Mouse (Mus musculus) intestine, embryonic 16.5 days (tissue): ENCODE measurements around the gene Capn10. TPM values are rescaled to one million over a fixed set of nuclear protein-coding genes. Genes with fewer than 3 reads are reported as not detected.

Source experiments
- ATAC-seq: fragments of 200-750 bp; cut with Nextera tagmentation; 2 replicates; pipeline ENCODE4 v1.8.0; 2017; ENCODE audit warnings: moderate TSS enrichment, moderate library complexity
- H3K27ac ChIP-seq: fragments of 300-500 bp; sonication (generic); 2 replicates; pipeline ENCODE4 v1.5.1; 2014; ENCODE audit warnings: mild to moderate bottlenecking, low read length
- H3K27me3 ChIP-seq: fragments of 300-500 bp; sonication (generic); replicated peaks from 2 replicates; pipeline ENCODE4 v1.6.1; 2014; ENCODE audit warnings: low read length, control low read depth, mixed read lengths; ENCODE audit not compliant: control insufficient read depth, insufficient read depth
- H3K36me3 ChIP-seq: fragments of 300-500 bp; sonication (generic); 2 replicates; pipeline ENCODE4 v1.6.1; 2014; ENCODE audit warnings: low read length, control low read depth; ENCODE audit not compliant: control insufficient read depth, insufficient read depth
- H3K4me1 ChIP-seq: fragments of 300-500 bp; sonication (generic); 2 replicates; pipeline ENCODE4 v1.6.1; 2014; ENCODE audit warnings: low read length, control low read depth, mixed read lengths; ENCODE audit not compliant: control insufficient read depth, insufficient read depth
- H3K4me2 ChIP-seq: fragments of 300-500 bp; sonication (generic); 2 replicates; pipeline ENCODE4 v1.6.1; 2014; ENCODE audit warnings: low read depth, low read length, control low read depth
- H3K4me3 ChIP-seq: fragments of 300-500 bp; sonication (generic); 2 replicates; pipeline ENCODE4 v1.5.1; 2014; ENCODE audit warnings: mild to moderate bottlenecking, low read length
- H3K9ac ChIP-seq: fragments of 300-500 bp; sonication (generic); 2 replicates; pipeline ENCODE4 v1.6.1; 2014; ENCODE audit warnings: low read depth, low read length
- H3K9me3 ChIP-seq: fragments of 300-500 bp; sonication (generic); 2 replicates; pipeline ENCODE4 v1.6.1; 2016; ENCODE audit warnings: low read length, control low read depth; ENCODE audit not compliant: control insufficient read depth
- WGBS: fragments of 180-500 bp; shearing (Covaris S2); extraction: QIAGEN DNeasy Blood & Tissue Kit; methylation state at CpG from one replicate; pipeline ENCODE4 v1.1.7; 2014; 5-methylcytosine and 5-hydroxymethylcytosine counted together
- polyA plus RNA-seq: library from polyadenylated mRNA; unstranded; fragments of >200 nt; fragmentation: Nextera tagmentation; extraction: Ambion mirVana; gene quantifications from 2 replicates; pipeline ENCODE4 v1.2.1, GENCODE M21; 2015

Capn10 gene
- polyA plus RNA-seq, 1 experiment from 2014 or later, result 31.1 TPM

DNA sequence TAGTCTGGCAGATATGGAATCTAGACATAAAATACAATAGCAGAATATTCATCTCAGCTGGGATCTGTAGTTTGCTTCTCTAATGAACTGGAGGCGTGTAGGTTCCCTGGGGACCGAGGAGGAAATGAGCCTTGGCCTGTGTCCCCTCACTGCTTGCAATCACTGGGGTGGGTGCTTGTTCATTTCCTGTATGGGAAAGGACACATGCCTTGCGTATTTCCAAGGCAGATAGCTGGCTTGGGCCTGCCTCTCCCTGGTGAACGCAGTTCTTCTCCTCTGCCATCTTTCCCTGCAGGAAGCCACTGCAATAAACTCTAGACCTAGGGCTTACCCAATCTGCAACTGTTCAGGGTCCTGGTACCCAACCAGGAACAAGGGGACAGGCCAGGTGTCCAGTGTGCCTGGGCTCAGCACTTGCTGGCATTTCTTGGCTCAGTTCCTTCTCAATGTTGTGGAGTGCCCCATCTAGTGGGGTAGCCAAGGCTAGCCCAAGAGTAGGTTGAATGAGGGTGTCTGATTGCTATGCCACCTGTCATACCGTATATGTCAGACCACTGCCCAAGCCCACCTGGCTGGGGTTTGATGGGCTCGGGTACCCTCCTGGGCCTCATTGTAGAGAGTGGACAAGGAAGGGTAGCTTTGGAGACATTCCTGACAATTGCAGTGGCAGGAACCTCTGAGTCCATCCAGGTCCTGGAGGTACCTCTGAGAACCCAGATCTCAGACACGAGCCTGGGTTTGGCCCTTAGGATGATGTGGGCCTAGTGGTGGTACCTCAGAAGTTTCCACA is 47.1 kb downstream of the Capn10 start:
- no peak overlapping the region for H3K9ac ChIP-seq
- no peak overlapping the region for H3K4me2 ChIP-seq
- 0 out of 2 replicates have a peak, but pooled peaks cover 2% of the 10 kb centered on the region for H3K36me3 ChIP-seq
- H3K4me1 ChIP-seq, result peaks cover 3% of the 10 kb centered on the region
- H3K27ac ChIP-seq, result no peak overlapping the region
- no peak overlapping the region for H3K4me3 ChIP-seq
- ATAC-seq, result no peak
- H3K9me3 ChIP-seq, result no peaks in the 10 kb centered on the region
- H3K27me3 ChIP-seq, result no peaks in the 10 kb centered on the region
- WGBS, result 82% methylated on average over 7 of the region's 7 CpGs

DNA sequence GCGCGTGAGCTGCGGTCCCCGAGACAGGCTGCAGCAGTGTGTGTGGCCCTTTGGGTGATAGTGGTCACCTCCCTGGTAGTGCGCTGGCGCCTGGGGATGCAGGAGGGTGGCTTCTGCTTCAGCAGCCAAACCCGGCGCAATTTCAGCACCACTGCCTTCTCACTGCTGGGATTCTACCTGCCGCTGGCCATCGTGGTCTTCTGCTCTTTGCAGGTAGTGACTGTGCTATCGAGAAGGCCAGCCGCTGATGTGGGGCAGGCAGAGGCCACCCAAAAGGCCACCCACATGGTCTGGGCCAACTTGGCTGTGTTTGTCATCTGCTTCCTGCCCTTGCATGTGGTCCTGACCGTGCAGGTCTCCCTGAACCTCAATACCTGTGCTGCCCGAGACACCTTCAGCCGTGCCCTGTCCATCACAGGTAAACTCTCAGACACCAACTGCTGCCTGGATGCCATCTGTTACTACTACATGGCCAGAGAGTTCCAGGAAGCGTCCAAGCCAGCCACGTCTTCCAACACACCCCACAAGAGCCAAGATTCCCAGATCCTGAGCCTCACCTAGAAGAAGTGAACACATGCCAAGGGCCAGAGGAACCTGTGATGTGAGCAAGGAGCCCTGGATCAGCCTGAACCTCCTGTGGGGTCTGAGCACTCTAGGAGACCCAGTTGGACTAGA is 48.9 kb downstream of the Capn10 start:
- Histone ChIP-seq H3K4me1 (peaks cover 3% of the 10 kb centered on the region), H3K27ac (no peak overlapping the region), H3K4me3 (no peak overlapping the region), H3K9ac (no peak overlapping the region), H3K27me3 (no peaks in the 10 kb centered on the region), H3K4me2 (no peak overlapping the region), H3K36me3 (0 out of 2 replicates have a peak, but pooled peaks cover 2% of the 10 kb centered on the region), H3K9me3 (no peaks in the 10 kb centered on the region)
- 90% methylated on average over 17 of the region's 17 CpGs for WGBS
- ATAC-seq, result no peak

DNA sequence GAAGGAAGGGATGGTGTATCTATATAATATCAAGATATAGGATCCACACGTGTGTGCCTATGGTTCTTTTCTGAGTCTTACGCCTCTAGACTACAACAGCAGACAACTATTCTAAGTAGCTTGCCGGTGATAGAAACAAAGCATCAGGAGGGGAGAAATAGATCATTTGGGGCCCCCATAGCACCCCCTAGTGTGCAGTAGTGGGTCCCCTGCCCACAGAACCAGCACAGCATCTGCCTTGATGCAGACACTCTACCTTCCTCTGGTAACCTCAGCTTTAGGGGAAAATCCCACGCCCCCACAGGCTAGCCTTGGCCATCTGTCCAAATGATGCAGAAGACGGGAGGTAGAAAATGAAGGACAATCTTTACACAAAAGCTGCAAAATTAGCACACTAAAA is 50.8 kb downstream of the Capn10 start:
- no peak for ATAC-seq
- WGBS, result 87% methylated on average over 5 of the region's 5 CpGs

GRCm38 (mm10) chr1:92988894-92989293 is 54.7 kb downstream of the Capn10 start:
- H3K9me3 ChIP-seq, result no peaks in the 10 kb centered on the region
- WGBS, result 40% methylated on average over 4 of the region's 4 CpGs

More for the DNA sequence above, 50.8 kb downstream of the Capn10 start:
- Histone ChIP-seq H3K36me3 (0 out of 2 replicates have a peak, but pooled peaks cover 2% of the 10 kb centered on the region), H3K4me3 (no peak overlapping the region), H3K9ac (no peak overlapping the region), H3K9me3 (no peaks in the 10 kb centered on the region), H3K4me2 (no peak overlapping the region), H3K27me3 (no peaks in the 10 kb centered on the region), H3K27ac (no peak overlapping the region), H3K4me1 (no peaks in the 10 kb centered on the region)

GRCm38 (mm10) chr1:92989891-92990290 is 55.7 kb downstream of the Capn10 start:
- 50% methylated on average over 4 of the region's 4 CpGs for WGBS
- no peaks in the 10 kb centered on the region for H3K9me3 ChIP-seq
- no peak overlapping the region for H3K4me2 ChIP-seq
- no peak overlapping the region for H3K27ac ChIP-seq
- H3K27me3 ChIP-seq, result no peaks in the 10 kb centered on the region
- peak; percentile 70 for ATAC-seq
- no peaks in the 10 kb centered on the region for H3K36me3 ChIP-seq
- no peaks in the 10 kb centered on the region for H3K4me1 ChIP-seq
- no peak overlapping the region for H3K4me3 ChIP-seq
- H3K9ac ChIP-seq, result no peak overlapping the region

More at GRCm38 (mm10) chr1:92988894-92989293, 54.7 kb downstream of the Capn10 start:
- no peak overlapping the region for H3K4me3 ChIP-seq
- ATAC-seq, result peak; percentile 57; the same call in 1 of the 2 replicates
- H3K36me3 ChIP-seq, result no peaks in the 10 kb centered on the region
- no peak overlapping the region for H3K9ac ChIP-seq
- H3K27ac ChIP-seq, result no peak overlapping the region
- no peaks in the 10 kb centered on the region for H3K27me3 ChIP-seq
- no peaks in the 10 kb centered on the region for H3K4me1 ChIP-seq
- H3K4me2 ChIP-seq, result no peak overlapping the region

- Histone ChIP-seq H3K9me3 (no peaks in the 10 kb centered on the region), H3K36me3 (no peaks in the 10 kb centered on the region), H3K4me1 (no peaks in the 10 kb centered on the region), H3K27ac (no peak overlapping the region), H3K27me3 (no peaks in the 10 kb centered on the region), H3K4me3 (no peak overlapping the region), H3K4me2 (no peak overlapping the region), H3K9ac (no peak overlapping the region)
- no peak for ATAC-seq
- WGBS, result 79% methylated on average over 6 of the region's 6 CpGs
Observed at GRCm38 (mm10) chr1:92992214-92992855, 58.2 kb downstream of the Capn10 start.

DNA sequence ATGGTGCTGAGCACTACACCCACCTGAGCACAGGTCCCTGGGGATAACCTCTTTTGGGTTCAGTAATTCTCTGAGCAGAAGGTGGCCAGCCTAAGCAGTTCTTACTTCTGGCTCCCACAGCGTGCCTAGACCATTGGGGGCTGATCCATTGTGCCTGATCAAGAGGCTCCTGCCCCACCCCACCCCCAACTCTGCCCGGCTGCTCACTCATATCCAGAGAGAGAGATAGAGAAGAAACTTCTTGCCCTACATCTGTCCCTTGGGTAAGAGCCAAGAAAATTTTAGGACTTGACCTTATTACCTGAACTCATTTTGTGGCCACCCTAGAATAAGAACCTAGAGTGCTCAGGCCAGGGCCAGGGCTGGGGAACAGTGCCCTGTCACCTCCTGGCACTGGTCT is 58.7 kb downstream of the Capn10 start:
- ATAC-seq, result no peak
- Histone ChIP-seq H3K36me3 (no peaks in the 10 kb centered on the region), H3K9me3 (no peaks in the 10 kb centered on the region), H3K4me1 (no peaks in the 10 kb centered on the region), H3K27me3 (no peaks in the 10 kb centered on the region), H3K9ac (no peak overlapping the region), H3K4me3 (no peak overlapping the region), H3K4me2 (no peak overlapping the region), H3K27ac (no peak overlapping the region)
- WGBS, result 78% methylated on average over 2 of the region's 2 CpGs

Other genes starting within 250 kb of the Capn10 start
- gene Gpc1, start 102.7 kb upstream of the Capn10 start, polyA plus RNA-seq, result 24.9 and 25.0 TPM in 2 replicates
- 0.06 and 0.13 TPM in 2 replicates for gene Ankmy1, start 31.5 kb upstream of the Capn10 start, polyA plus RNA-seq
- gene Dusp28, start 27.4 kb upstream of the Capn10 start, polyA plus RNA-seq, result 13.3 and 14.3 TPM in 2 replicates
- gene Rnpepl1, start 23.6 kb upstream of the Capn10 start, polyA plus RNA-seq, result 14.3 and 22.2 TPM in 2 replicates
- gene Gpr35, start 16.5 kb downstream of the Capn10 start, polyA plus RNA-seq, result 8.4 and 11.5 TPM in 2 replicates
- gene Aqp12, start 72.0 kb downstream of the Capn10 start, polyA plus RNA-seq, result 8.3 and 11.8 TPM in 2 replicates
- 14.0 and 16.0 TPM in 2 replicates for gene Kif1a, start 167.6 kb downstream of the Capn10 start, polyA plus RNA-seq
- 0.73 and 1.1 TPM in 2 replicates for gene Agxt, start 200.9 kb downstream of the Capn10 start, polyA plus RNA-seq
- 16.8 and 20.0 TPM in 2 replicates for gene 2310007B03Rik, start 226.6 kb downstream of the Capn10 start, polyA plus RNA-seq
- gene Crocc2, start 234.3 kb downstream of the Capn10 start, polyA plus RNA-seq, result 0.05 and 0.07 TPM in 2 replicates